Mouse (Mus musculus) hindbrain, embryonic 12.5 days (tissue): ENCODE data around the gene Dapk2. TPM values are rescaled to one million over a fixed set of nuclear protein-coding genes. Genes with fewer than 3 reads are reported as not detected.
A peak's percentile ranks its signal among the peaks of the same experiment; 100 is the strongest.

Source experiments
- ATAC-seq: fragments of 200-750 bp; cut with Nextera tagmentation; 2 replicates; pipeline ENCODE4 v1.8.0; 2017; ENCODE audit warnings: moderate TSS enrichment; ENCODE audit not compliant: low FRiP score
- H3K27ac ChIP-seq: fragments of 300-500 bp; sonication (generic); 2 replicates; pipeline ENCODE4 v1.5.1; 2016; ENCODE audit warnings: mild to moderate bottlenecking
- H3K27me3 ChIP-seq: fragments of 300-500 bp; sonication (generic); 2 replicates; pipeline ENCODE4 v1.6.1; 2016; ENCODE audit warnings: mild to moderate bottlenecking
- H3K36me3 ChIP-seq: fragments of 300-500 bp; sonication (generic); 2 replicates; pipeline ENCODE4 v1.6.1; 2016; ENCODE audit warnings: mild to moderate bottlenecking
- H3K4me1 ChIP-seq: fragments of 300-500 bp; sonication (generic); 2 replicates; pipeline ENCODE4 v1.6.1; 2016
- H3K4me2 ChIP-seq: fragments of 300-500 bp; sonication (generic); replicated peaks from 2 replicates; pipeline ENCODE4 v1.6.1; 2016; ENCODE audit warnings: mild to moderate bottlenecking
- H3K4me3 ChIP-seq: fragments of 300-500 bp; sonication (generic); 2 replicates; pipeline ENCODE4 v1.5.1; 2016; ENCODE audit warnings: mild to moderate bottlenecking
- H3K9ac ChIP-seq: fragments of 300-500 bp; sonication (generic); 2 replicates; pipeline ENCODE4 v1.6.1; 2016; ENCODE audit warnings: mild to moderate bottlenecking, moderate library complexity
- H3K9me3 ChIP-seq: fragments of 300-500 bp; sonication (generic); replicated peaks from 2 replicates; pipeline ENCODE4 v1.6.1; 2016; ENCODE audit warnings: mild to moderate bottlenecking
- WGBS: fragments of 180-500 bp; shearing (Covaris S2); methylation state at CpG from one replicate; pipeline ENCODE4 v1.1.7; 2016; 5-methylcytosine and 5-hydroxymethylcytosine counted together
- polyA plus RNA-seq: library from polyadenylated mRNA; unstranded; fragments of >200 nt; fragmentation: Nextera tagmentation; extraction: Ambion mirVana; gene quantifications from 2 replicates; pipeline ENCODE4 v1.2.1, GENCODE M21; 2016

Dapk2 gene
- polyA plus RNA-seq, 1 experiment from 2014 or later: 3.7 TPM

DNA sequence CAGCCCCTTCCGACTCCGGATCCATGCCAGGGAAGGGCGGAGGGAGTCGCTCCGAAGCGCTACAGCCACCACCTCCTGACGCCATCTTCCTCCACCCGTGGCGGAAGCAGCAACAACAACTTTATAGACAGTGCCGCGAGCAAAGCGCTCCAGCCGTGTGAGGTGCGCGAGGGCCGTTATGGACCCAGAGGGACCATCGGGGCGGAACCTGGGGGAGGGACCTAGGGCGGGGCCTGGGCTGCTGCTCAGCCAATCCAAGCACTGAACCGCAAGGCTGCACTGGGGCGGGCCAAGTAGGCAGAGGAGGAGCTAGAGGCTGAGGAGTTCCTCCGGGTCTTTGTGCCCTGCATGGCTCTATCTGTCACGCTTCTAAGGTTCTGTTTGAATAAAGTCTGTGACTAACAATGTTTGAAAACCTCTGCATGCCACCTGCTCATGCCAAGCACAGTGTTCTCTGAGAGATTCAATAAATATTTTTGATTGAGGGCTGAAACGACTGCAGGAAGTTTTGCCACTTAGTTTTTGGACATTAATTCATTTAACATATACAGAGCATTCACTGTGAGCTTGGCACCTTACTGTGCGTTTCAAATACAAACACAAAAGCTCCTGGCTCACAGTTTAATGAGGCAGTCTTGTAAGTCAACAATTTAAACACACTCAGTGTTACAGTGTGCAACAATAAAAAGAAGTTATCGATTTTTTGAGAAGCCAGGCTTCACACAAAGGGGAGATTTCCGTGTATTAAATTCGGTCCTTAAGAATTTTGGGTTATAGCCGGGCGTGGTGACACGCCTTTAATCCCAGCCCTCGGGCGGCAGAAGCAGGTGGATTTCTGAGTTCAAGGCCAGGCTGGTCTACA is 33.1 kb upstream of the Dapk2 start:
- H3K4me1 ChIP-seq: peaks cover 38% of the 10 kb centered on the region
- H3K4me2 ChIP-seq: peak overlapping the region; percentile 70
- WGBS: 11% methylated on average over 33 of the region's 33 CpGs
- H3K27ac ChIP-seq: peak overlapping the region; percentile 89
- H3K27me3 ChIP-seq: no peaks in the 10 kb centered on the region
- ATAC-seq: peak; percentile 98
- H3K9me3 ChIP-seq: no peaks in the 10 kb centered on the region
- H3K9ac ChIP-seq: peak overlapping the region; percentile 82
- no peaks in the 10 kb centered on the region for H3K36me3 ChIP-seq
- peak overlapping the region; percentile 74 for H3K4me3 ChIP-seq

DNA sequence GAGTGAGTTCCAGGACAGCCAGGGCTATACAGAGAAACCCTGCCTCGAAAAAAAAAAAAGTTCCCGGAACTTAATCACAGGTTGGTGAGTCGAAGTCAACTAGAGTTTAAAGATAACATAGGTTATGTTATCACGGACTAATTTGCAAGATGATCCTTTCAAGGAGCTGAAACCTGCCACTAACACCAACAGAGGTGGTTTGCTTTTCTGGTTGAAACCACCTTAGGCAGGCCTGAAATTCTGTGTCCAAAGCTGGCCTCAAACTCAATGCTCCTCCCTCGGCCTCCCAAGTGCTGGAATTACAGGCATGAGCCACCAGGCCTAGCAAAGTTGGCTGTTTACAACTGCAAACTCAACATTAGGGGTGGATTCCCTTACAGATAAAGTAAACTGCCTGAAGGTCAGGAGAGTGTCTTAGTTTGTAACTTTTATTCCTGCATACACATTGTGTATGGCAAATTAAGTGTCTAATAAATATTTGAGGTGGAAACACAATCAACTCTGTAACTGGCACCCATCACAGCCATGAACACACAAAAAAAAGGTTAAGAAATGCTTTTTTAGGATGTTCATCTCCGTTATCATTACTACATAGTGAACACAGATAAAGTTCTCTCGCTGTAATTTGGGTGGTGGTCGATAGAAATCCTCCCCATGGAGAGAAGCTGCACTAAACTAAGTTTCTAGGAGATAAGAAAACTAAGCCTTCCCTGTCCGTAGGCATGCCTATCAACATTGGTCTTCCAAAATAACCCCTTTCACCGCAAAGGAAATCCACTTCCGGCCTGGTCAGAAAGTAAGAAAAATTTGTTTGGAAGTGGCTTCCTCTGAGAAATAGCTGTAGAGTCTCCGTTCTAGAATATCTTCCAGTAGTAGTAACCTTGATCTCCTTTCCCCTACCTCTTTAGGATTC is 32.2 kb upstream of the Dapk2 start:
- Histone ChIP-seq H3K27ac (peak overlapping the region; percentile 89), H3K9me3 (no peaks in the 10 kb centered on the region), H3K9ac (no peak overlapping the region), H3K4me2 (peak overlapping the region; percentile 54), H3K36me3 (0 out of 2 replicates have a peak, but pooled peaks cover 2% of the 10 kb centered on the region), H3K4me1 (peaks cover 34% of the 10 kb centered on the region), H3K27me3 (no peaks in the 10 kb centered on the region), H3K4me3 (peak overlapping the region; percentile 52)
- 64% methylated on average over 12 of the region's 12 CpGs for WGBS
- no peak for ATAC-seq

DNA sequence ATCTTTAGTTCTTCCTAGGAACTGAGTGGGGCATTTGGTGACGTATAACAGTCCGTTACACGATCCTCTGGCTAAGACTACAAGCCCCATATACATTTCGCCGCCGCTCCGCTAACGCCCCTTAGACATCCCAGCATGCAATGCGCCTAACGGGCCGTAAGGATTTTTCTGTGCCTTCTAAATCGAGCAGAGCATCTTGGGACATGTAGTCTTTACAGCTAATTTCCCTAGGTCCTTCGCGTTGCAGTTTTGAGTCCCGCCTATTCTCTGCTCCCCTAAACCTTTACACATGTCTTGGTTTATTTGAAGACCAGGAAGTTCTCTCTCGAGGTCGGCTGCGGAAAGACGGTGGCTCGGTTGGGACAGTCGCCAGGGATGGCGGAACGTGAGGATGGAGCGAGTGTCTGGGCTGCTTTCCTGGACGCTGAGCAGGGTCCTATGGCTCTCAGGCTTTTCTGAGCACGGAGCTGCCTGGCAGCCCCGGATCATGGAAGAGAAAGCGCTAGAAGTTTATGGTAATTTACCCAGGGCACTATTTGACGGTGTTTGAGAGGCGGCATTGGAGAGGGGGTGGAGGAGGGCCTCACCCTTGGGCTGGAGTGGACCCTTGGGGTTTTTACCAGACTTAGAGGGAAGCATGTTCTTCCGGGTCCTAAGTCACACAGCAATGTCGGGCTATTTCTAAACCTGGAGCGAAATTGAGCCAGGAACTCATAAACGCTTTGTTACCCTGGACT is 31.4 kb upstream of the Dapk2 start, which contains the start of the genes Snx1 and Ciao2a:
Gene Snx1, minus strand, starts transcription at position 132 of the 737 bp plus-strand sequence.
Gene Ciao2a, plus strand, starts transcription at position 156 of the 737 bp plus-strand sequence.
- Histone ChIP-seq H3K9me3 (no peaks in the 10 kb centered on the region), H3K4me1 (peaks cover 30% of the 10 kb centered on the region), H3K4me3 (peak within 1 kb of the TSS; percentile 52), H3K4me2 (peak within 1 kb of the TSS; percentile 54), H3K27ac (peak within 1 kb of the TSS; percentile 89), H3K27me3 (no peaks in the 10 kb centered on the region), H3K36me3 (0 out of 2 replicates have a peak, but pooled peaks cover 2% of the 10 kb centered on the region), H3K9ac (peak within 1 kb of the TSS; percentile 63)
- ATAC-seq: peak; percentile 69
- WGBS: 2% methylated on average over 34 of the region's 34 CpGs

DNA sequence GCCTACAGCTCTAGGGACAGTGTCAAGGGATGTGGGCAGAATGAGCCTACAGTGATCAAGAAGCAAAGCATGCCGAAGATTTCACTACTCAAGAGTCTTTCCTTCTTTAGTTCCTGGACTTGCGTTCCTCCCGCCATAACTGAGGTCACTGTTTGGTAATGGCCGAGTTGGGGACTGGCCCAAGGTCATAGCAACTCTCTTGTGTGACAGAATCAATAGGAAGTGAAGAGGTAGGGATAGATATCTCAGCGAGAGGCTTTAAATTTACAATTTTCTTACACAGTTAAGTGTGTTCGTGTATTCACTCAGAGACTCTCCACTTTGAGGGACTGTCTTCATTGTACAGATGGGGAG is 30.9 kb upstream of the Dapk2 start:
- Histone ChIP-seq H3K27ac (no peak overlapping the region), H3K36me3 (peaks cover 3% of the 10 kb centered on the region; the same call in 1 of the 2 replicates), H3K27me3 (no peaks in the 10 kb centered on the region), H3K4me2 (peak overlapping the region; percentile 54), H3K4me3 (peak overlapping the region; percentile 52), H3K9me3 (no peaks in the 10 kb centered on the region), H3K4me1 (peaks cover 30% of the 10 kb centered on the region), H3K9ac (peak overlapping the region; percentile 63)
- no peak for ATAC-seq
- WGBS: 52% methylated on average over 6 of the region's 6 CpGs

DNA sequence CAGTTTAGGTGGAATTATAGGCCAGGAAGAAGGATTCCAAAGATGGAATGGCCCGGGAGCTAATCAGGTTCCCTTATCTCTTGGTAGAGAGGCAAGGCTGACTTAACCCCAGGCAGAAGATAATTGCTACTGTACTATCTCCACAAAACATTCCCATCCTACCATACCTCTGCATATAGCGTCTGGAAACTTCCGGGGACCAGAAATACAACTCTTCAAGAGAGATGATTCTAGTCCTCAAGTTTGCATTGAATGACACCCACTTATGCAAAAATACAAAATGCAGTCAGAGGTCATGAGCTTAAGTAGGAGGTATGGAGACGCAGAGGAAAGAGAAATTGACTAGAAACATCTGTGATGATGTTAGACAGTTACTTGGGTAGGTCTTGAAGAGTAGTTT is 30.1 kb upstream of the Dapk2 start:
- peak overlapping the region; percentile 54 for H3K4me2 ChIP-seq
- no peak overlapping the region for H3K9ac ChIP-seq
- H3K27ac ChIP-seq: no peak overlapping the region
- H3K36me3 ChIP-seq: peaks cover 10% of the 10 kb centered on the region
- peaks cover 26% of the 10 kb centered on the region for H3K4me1 ChIP-seq
- H3K9me3 ChIP-seq: no peaks in the 10 kb centered on the region
- no peak overlapping the region for H3K4me3 ChIP-seq
- ATAC-seq: no peak
- 93% methylated on average over 4 of the region's 4 CpGs for WGBS
- H3K27me3 ChIP-seq: no peaks in the 10 kb centered on the region

DNA sequence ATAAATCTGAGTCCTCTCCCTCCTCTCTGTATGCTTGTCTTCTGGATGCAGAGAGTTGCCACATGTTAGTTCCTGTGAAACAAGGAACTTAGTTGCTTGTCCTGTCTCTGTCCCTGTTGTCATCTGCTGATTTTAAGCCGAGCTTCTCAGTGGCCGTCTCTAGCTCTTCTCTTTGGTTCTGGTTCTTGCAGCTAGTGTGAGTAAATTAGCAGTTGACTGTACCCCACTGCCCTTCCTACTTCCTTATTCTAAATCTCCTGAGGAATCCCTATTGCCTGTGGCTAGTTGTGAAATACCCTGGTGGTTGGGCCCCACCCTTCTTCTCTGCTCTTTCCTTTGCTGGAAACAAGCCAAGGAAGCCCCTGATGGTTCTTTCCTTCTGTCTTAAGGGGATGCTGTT is 26.6 kb upstream of the Dapk2 start:
- no peaks in the 10 kb centered on the region for H3K9me3 ChIP-seq
- no peak overlapping the region for H3K4me2 ChIP-seq
- H3K27ac ChIP-seq: no peak overlapping the region
- 93% methylated on average over 2 of the region's 2 CpGs for WGBS
- no peak for ATAC-seq
- no peak overlapping the region for H3K4me3 ChIP-seq
- H3K9ac ChIP-seq: no peak overlapping the region
- H3K36me3 ChIP-seq: peaks cover 36% of the 10 kb centered on the region
- H3K4me1 ChIP-seq: peaks cover 12% of the 10 kb centered on the region
- H3K27me3 ChIP-seq: no peaks in the 10 kb centered on the region

DNA sequence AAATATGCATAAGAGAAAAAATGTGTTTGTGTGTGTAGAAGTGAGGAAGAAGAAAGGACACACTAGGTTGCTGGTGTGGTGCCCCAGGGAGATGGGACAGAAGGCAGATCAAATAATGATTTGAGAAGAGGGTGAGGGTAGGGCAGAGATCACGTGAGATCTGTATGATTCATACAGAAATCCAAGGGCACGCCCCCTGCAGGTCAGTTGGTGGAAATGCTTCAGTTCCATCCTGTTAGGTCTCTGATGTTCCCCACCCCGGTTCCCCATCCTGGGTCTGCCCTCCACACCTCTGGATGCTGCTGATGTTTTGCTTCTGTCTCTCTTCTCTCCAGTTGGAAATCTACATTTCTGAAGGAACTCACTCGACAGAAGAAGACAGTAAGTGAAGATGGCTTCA is 22.1 kb upstream of the Dapk2 start:
- H3K36me3 ChIP-seq: peaks cover 73% of the 10 kb centered on the region
- 56% methylated on average over 4 of the region's 4 CpGs for WGBS

DNA sequence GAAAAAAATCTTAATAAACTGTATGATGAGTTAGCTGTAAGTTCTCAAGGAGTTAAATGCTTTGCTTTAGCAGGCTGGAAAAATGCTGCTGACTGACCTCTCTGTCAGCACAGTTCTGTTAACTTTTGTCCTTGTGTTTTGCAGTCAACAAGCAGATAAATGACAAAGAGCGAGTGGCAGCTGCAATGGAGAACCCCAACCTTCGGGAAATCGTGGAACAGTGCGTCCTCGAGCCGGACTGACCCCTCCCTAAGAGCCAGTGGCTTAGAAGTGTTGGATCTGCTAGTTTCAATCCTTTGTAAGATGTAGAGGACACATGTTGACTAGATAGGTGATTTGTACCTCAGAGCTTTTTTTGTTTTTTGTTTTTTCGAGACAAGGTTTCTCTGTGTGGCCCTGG is 19.8 kb upstream of the Dapk2 start:
- Histone ChIP-seq H3K9me3 (no peaks in the 10 kb centered on the region), H3K4me3 (no peak overlapping the region), H3K27me3 (no peaks in the 10 kb centered on the region), H3K4me2 (no peak overlapping the region), H3K36me3 (peaks cover 62% of the 10 kb centered on the region), H3K27ac (no peak overlapping the region), H3K4me1 (no peaks in the 10 kb centered on the region), H3K9ac (no peak overlapping the region)
- 90% methylated on average over 7 of the region's 7 CpGs for WGBS
- ATAC-seq: no peak

More for the DNA sequence above, 22.1 kb upstream of the Dapk2 start:
- Histone ChIP-seq H3K9ac (no peak overlapping the region), H3K4me3 (no peak overlapping the region), H3K27me3 (no peaks in the 10 kb centered on the region), H3K9me3 (no peaks in the 10 kb centered on the region), H3K27ac (no peak overlapping the region), H3K4me2 (no peak overlapping the region), H3K4me1 (no peaks in the 10 kb centered on the region)
- ATAC-seq: no peak

DNA sequence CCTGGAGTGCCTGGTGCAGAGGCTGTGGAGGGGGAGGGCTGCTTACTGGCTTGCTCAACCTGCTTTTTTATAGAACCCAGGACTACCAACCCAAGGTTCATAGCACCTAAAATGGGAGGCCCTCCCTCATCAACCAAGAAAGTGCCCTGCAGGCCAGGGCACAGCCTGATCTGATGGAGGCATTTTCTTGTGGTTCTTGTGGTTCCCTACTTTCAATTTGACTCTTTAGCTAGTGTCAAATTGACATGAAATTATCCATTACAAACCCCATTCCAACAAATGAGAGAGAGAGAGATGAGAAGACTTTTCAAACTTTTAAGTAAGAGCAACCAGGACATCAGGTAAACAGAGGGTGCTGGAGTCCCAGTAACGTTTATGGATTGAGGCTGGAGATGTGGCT is 15.8 kb upstream of the Dapk2 start:
- 72% methylated on average over 1 of the region's 1 CpGs for WGBS
- Histone ChIP-seq H3K27ac (no peak overlapping the region), H3K36me3 (peaks cover 33% of the 10 kb centered on the region), H3K4me2 (no peak overlapping the region), H3K9me3 (no peaks in the 10 kb centered on the region), H3K4me3 (no peak overlapping the region), H3K27me3 (0 out of 2 replicates have a peak, but pooled peaks cover 2% of the 10 kb centered on the region), H3K9ac (no peak overlapping the region), H3K4me1 (no peaks in the 10 kb centered on the region)
- no peak for ATAC-seq

DNA sequence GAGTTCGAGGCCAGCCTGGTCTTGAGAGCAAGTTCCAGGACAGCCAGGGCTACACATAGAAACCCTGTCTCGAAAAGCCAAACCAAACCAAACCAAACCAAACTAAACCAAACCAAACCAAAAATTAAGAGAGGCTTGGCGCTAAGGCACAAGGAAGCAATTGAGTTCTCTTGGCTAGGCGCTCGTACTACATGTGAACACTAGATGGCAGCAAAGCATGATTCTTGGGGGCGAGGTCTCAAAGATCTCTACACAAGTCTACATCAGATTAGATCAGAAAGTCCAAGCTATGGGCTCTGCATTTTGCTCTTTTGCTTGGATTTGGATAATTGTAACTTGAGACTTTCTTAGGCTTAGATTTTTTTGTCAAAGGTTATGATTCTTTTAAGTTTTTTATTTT is 13.8 kb upstream of the Dapk2 start:
- Histone ChIP-seq H3K4me1 (no peaks in the 10 kb centered on the region), H3K4me2 (no peak overlapping the region), H3K4me3 (no peak overlapping the region), H3K36me3 (peaks cover 17% of the 10 kb centered on the region), H3K27me3 (0 out of 2 replicates have a peak, but pooled peaks cover 2% of the 10 kb centered on the region), H3K9ac (no peak overlapping the region), H3K9me3 (no peaks in the 10 kb centered on the region), H3K27ac (no peak overlapping the region)
- 5% methylated on average over 6 of the region's 6 CpGs for WGBS
- no peak for ATAC-seq

DNA sequence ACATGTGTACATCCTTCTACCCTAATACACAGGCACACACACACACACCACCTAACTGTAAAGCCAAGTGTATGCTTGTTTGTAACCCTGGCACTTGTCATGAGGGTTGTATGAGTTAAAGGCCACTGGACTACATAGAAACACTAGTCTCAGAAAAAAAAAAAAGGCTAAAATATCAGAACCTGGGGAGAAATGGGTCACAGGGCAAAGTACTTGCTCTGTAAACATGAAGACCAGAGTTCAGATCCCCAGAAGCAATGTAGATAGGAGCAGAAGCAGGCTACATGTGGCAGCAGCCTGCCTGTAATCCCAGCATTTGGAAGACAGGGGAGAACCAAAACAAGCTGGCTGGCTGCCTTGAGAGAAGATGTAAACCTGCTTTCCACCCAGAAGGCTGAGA is 11.9 kb upstream of the Dapk2 start:
- Histone ChIP-seq H3K4me1 (no peaks in the 10 kb centered on the region), H3K4me3 (no peak overlapping the region), H3K27ac (no peak overlapping the region), H3K9me3 (no peaks in the 10 kb centered on the region), H3K9ac (no peak overlapping the region), H3K36me3 (no peaks in the 10 kb centered on the region), H3K27me3 (0 out of 2 replicates have a peak, but pooled peaks cover 2% of the 10 kb centered on the region), H3K4me2 (no peak overlapping the region)
- ATAC-seq: no peak

DNA sequence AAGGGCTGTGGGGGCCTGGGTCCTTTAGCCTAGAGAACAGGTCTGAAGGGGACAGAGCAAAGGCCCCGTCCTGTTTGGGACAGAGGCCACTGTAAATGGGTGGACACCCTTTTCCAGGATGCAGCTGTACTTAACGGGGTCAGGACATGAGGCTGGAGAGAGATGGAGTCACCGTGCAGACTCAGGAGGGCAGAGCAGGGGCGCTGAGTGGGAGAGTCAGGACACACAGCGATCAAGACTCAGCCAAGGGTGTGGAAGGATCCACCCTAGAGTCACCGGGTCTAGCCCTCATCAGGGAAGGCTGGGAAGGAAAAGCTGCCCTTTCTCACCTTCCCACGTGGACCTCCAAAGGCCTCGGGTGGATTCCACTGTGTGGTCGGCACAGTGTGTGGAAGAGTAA is 6.0 kb upstream of the Dapk2 start:
- no peaks in the 10 kb centered on the region for H3K36me3 ChIP-seq
- H3K4me3 ChIP-seq: no peak overlapping the region
- ATAC-seq: no peak
- 0 out of 2 replicates have a peak, but pooled peaks cover 11% of the 10 kb centered on the region for H3K27me3 ChIP-seq
- H3K27ac ChIP-seq: no peak overlapping the region
- no peak overlapping the region for H3K9ac ChIP-seq
- no peaks in the 10 kb centered on the region for H3K9me3 ChIP-seq
- H3K4me1 ChIP-seq: no peaks in the 10 kb centered on the region
- 73% methylated on average over 9 of the region's 9 CpGs for WGBS
- H3K4me2 ChIP-seq: no peak overlapping the region
